Mouse (Mus musculus) testis, postnatal 14 days (tissue): ENCODE results near the gene 1700025F22Rik.
"Not testable (repeated sequence)": the region's sequence is repeated elsewhere in the genome, so short reads cannot be mapped to it uniquely, and the experiment has no call there.

Source experiments
- DNase-seq: peaks from one replicate; pipeline ENCODE4 v3.0.0; 2021; ENCODE audit warnings: low spot score

Gene 1700025F22Rik

DNA sequence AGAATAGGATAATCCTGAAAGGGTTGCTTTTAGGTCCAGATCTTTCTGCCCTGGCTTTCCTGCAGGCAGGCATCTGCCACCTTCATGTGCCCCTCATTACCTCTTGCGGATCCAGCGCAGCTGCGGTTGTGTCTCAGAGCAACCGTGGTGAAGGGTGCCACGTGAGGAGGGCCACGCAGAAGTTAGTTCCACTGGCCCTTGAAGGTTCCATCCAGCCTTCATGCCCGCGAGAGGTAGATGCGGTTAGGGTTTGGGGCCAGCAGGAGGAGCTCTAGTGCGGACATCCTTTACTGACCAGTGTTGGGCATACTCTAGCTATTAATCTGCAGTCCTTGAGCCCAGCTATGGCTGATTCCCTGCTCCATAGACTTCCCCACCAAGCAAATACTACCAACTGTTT lies at the start of gene 1700025F22Rik:
Gene 1700025F22Rik, minus strand, starts transcription at position 149 of the 400 bp plus-strand sequence.
- peak; percentile 15 for DNase-seq

DNA sequence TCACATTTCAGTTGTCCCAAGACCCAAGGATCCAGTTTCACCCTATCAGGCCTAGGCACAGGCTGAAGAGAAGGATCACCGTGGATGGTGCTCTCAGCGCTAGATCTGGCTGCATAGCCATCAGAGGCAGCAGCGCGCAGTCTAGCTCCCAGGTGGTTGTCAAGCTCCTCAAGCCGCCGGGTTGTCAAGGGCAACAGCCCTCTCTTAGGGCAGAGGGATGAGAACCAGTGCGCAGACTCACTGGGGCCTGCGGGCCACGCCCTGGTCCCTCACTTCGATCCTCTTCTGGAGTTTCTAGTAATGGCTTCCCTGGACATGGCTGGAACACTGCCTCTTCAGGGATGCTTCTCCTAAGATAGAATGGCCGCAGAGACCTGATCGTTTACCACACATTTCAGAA lies 31.4 kb upstream of the 1700025F22Rik start, which contains the start of gene Ms4a13:
Gene Ms4a13, minus strand, starts transcription at position 192 of the 400 bp plus-strand sequence.
- peak; percentile 67 for DNase-seq

DNA sequence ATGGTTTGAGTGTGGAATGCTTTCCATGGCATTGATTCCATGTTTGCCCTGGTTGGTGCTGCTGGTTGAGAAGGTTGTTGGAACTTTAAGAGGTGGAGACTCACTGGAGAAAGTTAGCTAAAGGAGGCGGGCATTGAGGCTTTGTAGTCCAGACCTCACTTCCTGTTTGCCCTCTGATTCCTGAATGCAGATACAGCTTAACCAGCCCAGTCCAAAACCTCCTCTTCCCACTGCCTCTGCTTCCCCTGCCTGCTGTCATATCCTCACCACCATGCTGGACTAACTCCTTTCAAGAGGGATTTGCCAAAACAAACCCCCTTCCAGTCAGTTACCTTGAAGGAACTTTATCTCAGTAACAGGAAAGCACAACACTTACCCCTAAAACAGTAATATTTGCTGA lies 27.4 kb upstream of the 1700025F22Rik start:
- no peak for DNase-seq

DNA sequence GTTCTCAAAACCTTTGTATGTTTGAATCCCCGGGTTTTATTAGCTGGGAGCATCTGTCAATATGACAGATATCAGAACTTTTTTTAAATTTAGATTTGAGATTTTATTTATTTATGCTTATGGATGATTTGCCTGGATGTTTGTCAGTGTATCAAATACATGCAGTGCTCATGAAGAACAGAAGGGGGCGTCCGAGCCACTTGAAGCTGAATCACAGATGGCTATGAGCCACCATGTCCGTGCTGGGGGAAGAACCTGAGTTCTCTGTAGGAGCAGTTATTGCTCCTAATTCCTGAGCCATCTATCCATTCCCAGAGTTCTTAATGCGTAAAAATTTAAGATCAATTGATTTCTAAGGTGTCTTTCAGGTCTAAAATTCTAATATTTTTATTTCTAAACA lies 19.0 kb upstream of the 1700025F22Rik start:
- no peak for DNase-seq

DNA sequence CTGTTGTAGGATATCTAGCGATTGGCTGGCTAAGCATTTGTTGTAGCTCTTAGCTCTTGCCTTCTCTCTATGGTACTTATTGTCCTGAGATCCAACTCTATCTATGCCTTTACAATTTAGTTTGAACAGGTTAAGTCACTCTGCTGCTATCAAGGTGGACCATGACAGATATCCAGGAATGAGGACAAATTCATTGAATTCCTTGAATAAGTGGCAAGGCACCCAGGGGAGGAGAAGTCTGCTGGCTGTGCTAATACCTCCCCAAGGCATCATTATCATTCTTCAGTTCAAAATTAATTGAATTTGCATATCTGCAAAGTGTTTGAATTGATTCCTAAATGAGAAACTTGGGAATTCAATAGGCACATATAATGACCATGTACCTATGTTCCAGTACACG lies 12.3 kb upstream of the 1700025F22Rik start:
- DNase-seq: no peak

DNA sequence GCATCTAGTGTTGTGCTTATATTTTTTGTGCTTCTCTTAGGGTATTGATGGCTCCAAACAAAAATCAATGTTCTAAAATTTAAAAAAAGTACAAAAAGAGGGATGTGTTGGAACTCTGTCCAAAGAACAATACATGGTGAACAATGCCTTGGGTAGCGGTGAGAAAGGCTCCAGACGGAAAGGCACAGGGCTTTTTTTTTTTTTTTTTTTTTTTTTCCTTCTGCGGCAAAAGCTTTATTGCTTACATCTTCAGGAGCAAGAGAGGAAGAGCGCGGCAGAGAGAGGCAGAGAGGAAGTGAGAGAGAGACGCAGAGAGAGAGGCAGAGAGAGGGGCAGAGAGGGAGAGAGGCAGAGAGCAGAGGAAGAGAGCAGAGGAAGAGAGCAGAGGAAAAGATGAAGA lies 7.2 kb downstream of the 1700025F22Rik start:
- DNase-seq: not testable (repeated sequence)

DNA sequence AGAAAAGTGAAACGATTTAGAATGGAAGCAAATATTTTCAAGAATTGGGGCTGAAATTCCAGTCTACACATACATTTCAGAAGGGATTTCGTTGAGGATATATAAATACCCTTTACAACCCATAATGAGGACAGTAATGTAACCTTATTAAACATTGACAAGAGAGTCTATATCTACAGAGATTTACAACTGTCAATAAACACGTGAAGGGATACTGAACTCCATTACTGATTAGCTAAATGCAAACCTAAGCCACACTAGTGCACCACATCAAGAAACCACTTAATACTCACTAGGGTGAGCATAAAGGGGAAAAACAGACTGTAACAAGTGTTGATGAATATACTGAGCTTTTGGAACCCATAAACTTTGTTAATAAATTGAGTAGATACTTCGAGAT lies 29.8 kb downstream of the 1700025F22Rik start:
- DNase-seq: no peak

DNA sequence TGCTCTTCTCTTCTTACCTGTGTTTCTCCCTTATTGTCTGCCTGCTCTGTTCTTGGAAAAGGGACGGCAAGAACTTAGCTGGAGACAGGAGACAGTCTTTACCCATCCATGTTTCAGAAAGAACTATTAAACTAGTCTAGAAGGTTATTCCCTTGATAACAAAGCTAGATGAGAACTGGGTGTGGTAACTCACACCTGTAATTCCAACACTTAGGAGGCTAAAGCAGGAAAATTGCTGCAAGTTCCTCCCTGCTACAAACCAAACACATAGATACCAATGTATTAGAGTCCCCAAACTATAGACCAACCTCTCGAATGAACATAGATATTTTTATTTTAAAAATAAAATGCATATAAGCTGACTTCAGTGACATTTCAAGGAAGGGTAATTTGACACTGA lies 30.3 kb downstream of the 1700025F22Rik start:
- DNase-seq: no peak

DNA sequence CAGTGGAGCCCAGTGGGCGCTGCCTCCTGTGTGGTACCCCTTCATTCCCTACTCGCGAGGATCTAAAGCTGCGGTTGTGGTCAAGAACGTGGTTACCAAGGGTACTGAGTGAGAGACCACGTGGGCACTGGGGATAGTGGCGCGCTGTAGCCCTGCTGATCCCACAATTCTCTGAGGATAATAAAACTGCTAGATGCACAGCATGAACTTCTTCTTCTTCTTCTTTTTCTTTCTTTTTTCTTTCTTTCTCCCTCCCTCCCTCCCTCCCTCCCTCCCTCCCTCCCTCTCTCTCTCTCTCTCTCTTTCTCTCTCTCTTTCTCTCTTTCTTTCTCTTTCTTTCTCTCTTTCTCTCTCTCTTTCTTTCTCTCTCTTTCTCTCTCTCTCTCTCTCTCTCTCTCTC lies 34.3 kb downstream of the 1700025F22Rik start, which contains the start of gene 1700017D01Rik:
Gene 1700017D01Rik, minus strand, starts transcription at position 101 of the 400 bp plus-strand sequence.
- DNase-seq: not testable (repeated sequence)

DNA sequence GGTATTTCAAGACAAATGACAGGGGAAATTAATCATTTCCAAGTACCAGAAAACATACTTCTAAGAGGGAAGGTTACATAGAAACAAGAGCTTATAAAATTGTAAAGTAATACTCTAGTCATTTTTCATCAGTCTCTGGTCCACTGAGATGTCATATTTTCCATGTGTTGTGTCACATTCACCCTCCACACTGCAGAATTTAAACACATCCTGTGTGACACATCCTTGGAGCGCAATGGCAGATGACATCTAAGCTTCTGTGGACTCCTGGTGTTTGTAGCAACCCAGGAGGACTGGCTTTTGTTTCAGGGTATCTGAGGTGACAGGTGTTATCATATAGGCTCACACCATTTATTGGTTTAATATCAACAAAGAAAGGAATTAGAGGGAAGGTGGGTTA lies 35.4 kb downstream of the 1700025F22Rik start:
- no peak for DNase-seq

DNA sequence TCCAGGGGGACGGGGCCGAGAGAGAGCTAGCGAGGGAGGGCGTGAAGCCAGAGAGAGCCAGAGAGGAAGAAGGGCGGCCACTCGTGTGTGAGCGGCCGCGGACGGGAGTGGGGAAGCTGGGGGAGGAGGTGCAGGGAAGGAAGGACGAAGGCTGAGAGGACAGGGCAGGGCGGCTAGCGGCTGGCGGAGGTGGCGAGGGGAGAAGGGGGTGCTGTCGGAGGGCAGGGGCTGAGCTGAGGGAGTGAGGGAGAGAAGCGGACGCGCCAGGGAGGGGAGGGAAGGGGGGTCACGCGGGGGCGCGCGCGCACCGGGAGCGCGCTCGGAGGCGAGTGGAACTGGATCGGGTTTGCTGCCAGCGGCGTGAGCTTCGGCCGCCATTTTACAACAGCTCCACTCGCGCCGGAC lies 44.1 kb downstream of the 1700025F22Rik start:
- peak; percentile 22 for DNase-seq

DNA sequence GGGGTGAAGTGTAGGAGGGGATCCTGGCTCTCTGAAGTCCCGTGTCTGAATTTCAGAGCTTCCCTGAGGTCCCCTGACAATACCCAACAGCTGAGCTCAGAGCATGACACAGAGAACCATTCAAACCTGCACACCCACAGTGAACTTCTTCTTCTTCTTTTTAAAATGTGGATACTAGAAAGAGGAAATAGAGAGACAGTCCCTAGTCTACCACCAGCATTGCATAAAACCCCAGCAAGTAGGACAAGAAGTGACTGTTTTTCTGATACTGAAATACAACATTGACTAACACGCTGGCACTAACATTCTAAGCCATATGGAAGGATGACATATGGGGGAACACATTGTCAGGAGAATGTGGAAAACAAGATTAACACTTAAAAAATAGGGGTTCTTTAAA lies 45.8 kb downstream of the 1700025F22Rik start:
- DNase-seq: no peak

DNA sequence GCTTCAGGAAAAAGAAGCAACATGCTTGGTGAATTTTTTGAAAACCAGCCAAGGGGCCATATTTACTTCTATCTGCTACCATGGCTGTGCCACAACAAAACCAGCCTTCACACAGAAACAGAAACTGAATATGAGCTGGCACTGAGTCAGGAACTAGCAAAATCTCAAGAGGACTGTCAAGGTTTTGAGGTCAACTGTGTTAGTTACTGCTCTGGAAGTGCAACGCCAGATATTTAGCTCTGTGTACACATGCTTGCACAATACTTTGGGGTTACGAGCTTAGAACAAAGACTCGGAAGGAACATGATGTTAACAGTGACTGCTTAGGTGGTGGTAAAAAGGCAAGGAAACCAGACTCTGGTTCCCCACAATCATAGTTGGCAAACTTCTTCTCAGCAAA lies 57.4 kb downstream of the 1700025F22Rik start:
- no peak for DNase-seq

DNA sequence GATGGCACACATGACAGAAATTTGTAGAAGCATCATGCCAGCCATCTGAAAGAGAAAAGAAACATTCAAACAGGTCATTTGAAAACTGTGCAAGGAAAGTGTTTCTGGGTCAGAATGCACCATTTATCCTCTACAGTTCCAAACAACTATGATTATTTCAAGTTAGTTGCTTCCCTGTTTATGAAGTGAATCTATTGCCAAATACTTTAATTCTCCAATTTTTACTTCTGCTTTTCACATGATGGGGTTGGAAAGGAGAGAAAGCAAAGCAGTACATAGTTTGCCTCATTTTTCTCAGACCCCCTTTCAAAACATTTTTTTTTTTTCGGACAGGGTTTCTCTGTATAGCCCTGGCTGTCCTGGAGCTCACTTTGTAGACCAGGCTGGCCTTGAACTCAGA lies 63.2 kb downstream of the 1700025F22Rik start:
- DNase-seq: no peak

DNA sequence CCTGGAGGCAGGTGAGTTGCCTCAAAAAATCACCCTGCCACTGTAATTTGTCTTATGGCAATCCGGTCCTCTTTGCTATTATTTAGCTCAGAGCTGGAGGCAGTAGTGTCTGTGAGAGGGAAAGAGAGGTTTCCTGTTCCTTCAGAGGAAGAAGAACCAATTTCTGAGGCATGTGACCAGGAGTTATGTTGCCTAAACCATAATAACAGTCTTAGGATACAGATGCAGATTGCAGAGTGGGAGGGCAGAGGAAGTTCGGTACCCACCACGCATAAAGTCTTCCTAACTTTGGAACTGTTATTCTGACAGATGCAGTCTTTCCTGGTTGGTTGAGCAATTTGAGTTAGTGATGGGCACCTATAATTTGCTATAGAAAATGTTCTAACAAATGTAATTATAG lies 66.7 kb downstream of the 1700025F22Rik start:
- no peak for DNase-seq

DNA sequence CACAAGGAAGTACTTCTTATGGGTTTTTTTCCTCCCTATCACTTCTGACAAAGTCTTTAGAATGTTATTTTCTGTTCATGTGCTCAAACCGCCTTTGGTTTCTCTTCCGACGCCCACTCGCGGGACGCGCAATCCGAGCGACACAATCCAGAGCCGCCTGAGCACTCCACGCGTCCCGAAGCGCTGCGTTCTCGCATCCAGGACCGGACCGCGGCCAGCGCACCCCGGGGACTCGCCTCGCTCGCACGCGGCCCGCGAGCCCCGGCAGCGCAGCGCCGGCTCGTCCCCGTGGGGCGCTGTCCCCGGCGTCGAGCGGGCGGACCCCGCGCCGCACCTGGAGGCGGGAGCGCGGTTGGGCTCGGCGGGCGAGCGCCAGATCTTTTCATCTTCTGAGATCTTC lies 73.0 kb downstream of the 1700025F22Rik start:
- not testable (repeated sequence) for DNase-seq
